13 mouse cellular contexts compared by ENCODE assay signal in genomic region chr2:125278474-125278873, GRCm38 (mm10). TPM values are rescaled to one million over a fixed set of nuclear protein-coding genes. Genes with fewer than 3 reads are reported as not detected.
DNase-seq lines count a peak whose midpoint lies in the region; ATAC-seq and TF ChIP-seq lines count a peak whose summit lies in the region.
"Had no signal": no experiment of that assay in that cellular context is flagged by ENCODE, and none has a peak within 500 bp of the region (broad histone marks: within the 10 kb centered on the region; RNA-seq: fewer than 3 reads in every experiment).

No protein-coding gene starts in this region.

- H3K27ac ChIP-seq in heart, adult 2 months: no peak overlapping the region
- peak overlapping the region; percentile 62 for H3K27ac ChIP-seq in lung, embryonic 16.5 days (ENCODE audit: low read length)
- no peak overlapping the region for H3K27ac ChIP-seq in limb, embryonic 10.5 days
- H3K27ac ChIP-seq in hindbrain, embryonic 14.5 days: no peak overlapping the region
- H3K27ac ChIP-seq: forebrain, embryonic 13.5 days; hindbrain, postnatal 0 days had no signal

- no peak overlapping the region for H3K9ac ChIP-seq in heart, adult 2 months (ENCODE audit: low read depth, low read length)
- H3K9ac ChIP-seq in lung, embryonic 16.5 days (ENCODE audit: low read length): no peak overlapping the region
- no peak overlapping the region for H3K9ac ChIP-seq in hindbrain, embryonic 14.5 days
- H3K9ac ChIP-seq: forebrain, embryonic 13.5 days had no signal

- H3K4me2 ChIP-seq in lung, embryonic 16.5 days (ENCODE audit: low read depth, low read length): no peak overlapping the region
- H3K4me2 ChIP-seq in hindbrain, embryonic 14.5 days (replicated peaks): no peak overlapping the region
- H3K4me2 ChIP-seq: forebrain, embryonic 13.5 days had no signal

- no peaks in the 10 kb centered on the region for H3K27me3 ChIP-seq in heart, adult 2 months (ENCODE audit: control insufficient read depth, insufficient read depth, low read length)
- no peaks in the 10 kb centered on the region for H3K27me3 ChIP-seq in lung, embryonic 16.5 days (ENCODE audit: control insufficient read depth, insufficient read depth, low read depth, low read length)
- no peaks in the 10 kb centered on the region for H3K27me3 ChIP-seq in limb, embryonic 10.5 days (ENCODE audit: low read depth, poor library complexity, severe bottlenecking)
- H3K27me3 ChIP-seq in hindbrain, embryonic 14.5 days (ENCODE audit: control insufficient read depth, insufficient read depth, low read length): no peaks in the 10 kb centered on the region
- H3K27me3 ChIP-seq: forebrain, embryonic 13.5 days had no signal

- ATAC-seq in lung, embryonic 16.5 days (ENCODE audit: low read depth): peak; percentile 89
- no peak for ATAC-seq in hindbrain, embryonic 14.5 days (ENCODE audit: low FRiP score)
- ATAC-seq: forebrain, embryonic 13.5 days; hindbrain, postnatal 0 days had no signal

- intact Hi-C loops in heart, adult 2 months (cut with DNase I): no loop called here

- TF ChIP-seq CTCF in heart, adult 2 months (IDR thresholded peaks at IDR 0.05): no peak

- 28% methylated on average over 7 of the region's 7 CpGs for WGBS in heart, adult 2 months
- WGBS in lung, embryonic 16.5 days: 26% methylated on average over 7 of the region's 7 CpGs
- 79% methylated on average over 7 of the region's 7 CpGs for WGBS in limb, embryonic 10.5 days
- WGBS in hindbrain, embryonic 14.5 days: 82% methylated on average over 7 of the region's 7 CpGs

- no peak overlapping the region for H3K4me3 ChIP-seq in heart, adult 2 months
- no peak overlapping the region for H3K4me3 ChIP-seq in lung, embryonic 16.5 days (ENCODE audit: low read length)
- H3K4me3 ChIP-seq in limb, embryonic 10.5 days: no peak overlapping the region
- H3K4me3 ChIP-seq in hindbrain, embryonic 14.5 days (replicated peaks; ENCODE audit: low read length): no peak overlapping the region
- H3K4me3 ChIP-seq: forebrain, embryonic 13.5 days had no signal

- H3K36me3 ChIP-seq in heart, adult 2 months (ENCODE audit: control insufficient read depth, insufficient read depth, low read length): no peaks in the 10 kb centered on the region
- no peaks in the 10 kb centered on the region for H3K36me3 ChIP-seq in lung, embryonic 16.5 days (ENCODE audit: control insufficient read depth, insufficient read depth, low read length)
- H3K36me3 ChIP-seq in limb, embryonic 10.5 days: no peaks in the 10 kb centered on the region
- no peaks in the 10 kb centered on the region for H3K36me3 ChIP-seq in hindbrain, embryonic 14.5 days (replicated peaks; ENCODE audit: control insufficient read depth, insufficient read depth)

- no peaks in the 10 kb centered on the region for H3K9me3 ChIP-seq in lung, embryonic 16.5 days (ENCODE audit: control insufficient read depth, low read length)
- no peaks in the 10 kb centered on the region for H3K9me3 ChIP-seq in limb, embryonic 10.5 days (replicated peaks)
- no peaks in the 10 kb centered on the region for H3K9me3 ChIP-seq in hindbrain, embryonic 14.5 days (ENCODE audit: control insufficient read depth, low read length)
- H3K9me3 ChIP-seq: forebrain, embryonic 13.5 days had no signal

- 0 out of 2 replicates have a peak, but pooled peaks have one; percentile 23 for TF ChIP-seq EP300 in heart, adult 2 months (IDR thresholded peaks at IDR 0.05; ENCODE audit: insufficient read depth, low read depth, low read length)

- H3K4me1 ChIP-seq in heart, adult 2 months (ENCODE audit: control insufficient read depth, insufficient read depth, low read length): peaks cover 2% of the 10 kb centered on the region
- peaks cover 5% of the 10 kb centered on the region; the same call in 1 of the 2 replicates for H3K4me1 ChIP-seq in lung, embryonic 16.5 days (replicated peaks; ENCODE audit: control insufficient read depth, insufficient read depth, low read length)
- H3K4me1 ChIP-seq in limb, embryonic 10.5 days: peaks cover 8% of the 10 kb centered on the region
- H3K4me1 ChIP-seq in hindbrain, embryonic 14.5 days (replicated peaks; ENCODE audit: control insufficient read depth, insufficient read depth, low read length): no peaks in the 10 kb centered on the region
- H3K4me1 ChIP-seq: forebrain, embryonic 13.5 days had no signal

- H3K79me2 ChIP-seq in heart, adult 2 months (replicated peaks; ENCODE audit: control insufficient read depth, insufficient read depth, low read length): no peaks in the 10 kb centered on the region

- peak; percentile 87 for DNase-seq in 3T3-L1 (ENCODE audit: low read depth, low spot score)
- DNase-seq in Muller cell, postnatal 12 days (ENCODE audit: inconsistent ontology term): peak; percentile 32
- peak; percentile 45 to 69 for DNase-seq in heart, adult 2 months
- no peak for DNase-seq in limb, embryonic 10.5 days (ENCODE audit: low spot score)
- DNase-seq in hindbrain, embryonic 14.5 days (ENCODE audit: low spot score): no peak
- DNase-seq in B cell, adult 2 months: no peak
- no peak for DNase-seq in left cerebral cortex, adult 11 months (ENCODE audit: low spot score)
- DNase-seq: kidney, postnatal 25 days; left cerebral cortex, postnatal 4 days; thymus, postnatal 14 days had no signal

- no peak for TF ChIP-seq POLR2A in heart, adult 2 months (IDR thresholded peaks at IDR 0.05; ENCODE audit: insufficient read depth, low read depth, low read length)

RNA-seq across cellular contexts. Expression of gene Dut, which starts 31.5 kb away (rescaled TPM):
- 10 to 100 TPM; 27.4 to 27.5 TPM for total RNA-seq in heart, adult 2 months (2021)
- 17.3 and 25.0 TPM in 2 replicates for polyA plus RNA-seq in heart, adult 2 months (2012; rRNA removed)
- 148 and 152 TPM in 2 replicates for polyA plus RNA-seq in lung, embryonic 16.5 days (2015; fragmentation: Nextera tagmentation; extraction: Ambion mirVana)
- 257 and 309 TPM in 2 replicates for polyA plus RNA-seq in limb, embryonic 10.5 days (2016; fragmentation: Nextera tagmentation; extraction: Ambion mirVana)
- polyA plus RNA-seq in hindbrain, embryonic 14.5 days (2014; fragmentation: Nextera tagmentation; extraction: Ambion mirVana): 81.8 and 83.5 TPM in 2 replicates

Comparison
In these comparisons a context has a peak if more than half of its experiments do, and no peak if none do; other contexts are left out.
1. DNase-seq: peak in 3T3-L1 (single experiment), Muller cell, postnatal 12 days (single experiment) and heart, adult 2 months (2 of 2); none in limb, embryonic 10.5 days (single experiment), hindbrain, embryonic 14.5 days (single experiment), B cell, adult 2 months (0 of 2) and left cerebral cortex, adult 11 months (single experiment).